Mouse (Mus musculus) intestine, embryonic 14.5 days (tissue): ENCODE results near the gene Dnajb3. TPM values are rescaled to one million over a fixed set of nuclear protein-coding genes. Genes with fewer than 3 reads are reported as not detected.
A peak's percentile ranks its signal among the peaks of the same experiment; 100 is the strongest.

ENCODE experiments used
- ATAC-seq: fragments of 200-750 bp; cut with Nextera tagmentation; replicated peaks from 2 replicates; pipeline ENCODE4 v1.8.0; 2017; ENCODE audit warnings: low read depth, moderate number of reproducible peaks, moderate TSS enrichment, moderate library complexity; ENCODE audit not compliant: low FRiP score, low TSS enrichment
- DNase-seq: peaks from one replicate; pipeline ENCODE4 v3.0.0-alpha.2; 2018; ENCODE audit warnings: low spot score
- H3K27ac ChIP-seq: fragments of 300-500 bp; sonication (generic); 2 replicates; pipeline ENCODE4 v1.5.1; 2014; ENCODE audit warnings: low read depth, mild to moderate bottlenecking, control low read depth
- H3K27me3 ChIP-seq: fragments of 300-500 bp; sonication (generic); replicated peaks from 2 replicates; pipeline ENCODE4 v1.6.1; 2014; ENCODE audit warnings: low read length, control low read depth; ENCODE audit not compliant: control insufficient read depth, insufficient read depth
- H3K36me3 ChIP-seq: fragments of 300-500 bp; sonication (generic); 2 replicates; pipeline ENCODE4 v1.6.1; 2014; ENCODE audit warnings: low read length, control low read depth; ENCODE audit not compliant: control insufficient read depth, insufficient read depth
- H3K4me1 ChIP-seq: fragments of 300-500 bp; sonication (generic); replicated peaks from 2 replicates; pipeline ENCODE4 v1.6.1; 2014; ENCODE audit warnings: low read length, control low read depth, mixed read lengths; ENCODE audit not compliant: control insufficient read depth, insufficient read depth
- H3K4me2 ChIP-seq: fragments of 300-500 bp; sonication (generic); 2 replicates; pipeline ENCODE4 v1.6.1; 2014; ENCODE audit warnings: low read length
- H3K4me3 ChIP-seq: fragments of 300-500 bp; sonication (generic); 2 replicates; pipeline ENCODE4 v1.5.1; 2014; ENCODE audit warnings: low read depth, low read length, control low read depth, mixed read lengths
- H3K9ac ChIP-seq: fragments of 300-500 bp; sonication (generic); 2 replicates; pipeline ENCODE4 v1.6.1; 2014; ENCODE audit warnings: mild to moderate bottlenecking, low read length
- H3K9me3 ChIP-seq: fragments of 300-500 bp; sonication (generic); 2 replicates; pipeline ENCODE4 v1.6.1; 2016; ENCODE audit warnings: low read length, control low read depth; ENCODE audit not compliant: control insufficient read depth
- WGBS: fragments of 180-500 bp; shearing (Covaris S2); extraction: QIAGEN DNeasy Blood & Tissue Kit; methylation state at CpG from one replicate; pipeline ENCODE4 v1.1.7; 2014; 5-methylcytosine and 5-hydroxymethylcytosine counted together
- polyA plus RNA-seq: library from polyadenylated mRNA; unstranded; fragments of >200 nt; fragmentation: Nextera tagmentation; extraction: Ambion mirVana; gene quantifications from 2 replicates; pipeline ENCODE4 v1.2.1, GENCODE M21; 2014

The Dnajb3 gene
- polyA plus RNA-seq, 1 experiment from 2014 or later = 8.0 TPM

DNA sequence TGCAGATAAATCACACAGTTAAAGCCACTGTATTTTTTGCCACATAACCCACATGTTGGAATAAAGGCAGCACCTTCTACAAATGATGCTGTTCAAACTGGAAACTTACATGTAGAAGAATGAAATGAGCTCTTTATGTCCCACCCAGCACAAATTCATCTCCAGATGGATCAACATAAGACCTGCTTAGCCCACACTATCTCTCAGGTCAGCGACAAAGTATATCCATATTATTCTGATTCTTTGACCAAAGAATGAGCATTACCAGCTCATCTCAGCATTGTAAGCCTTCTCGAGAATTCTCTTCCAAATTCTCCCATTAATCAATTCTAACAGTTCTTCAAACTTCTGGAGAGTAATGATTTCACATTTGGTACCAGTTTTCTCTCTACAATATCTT, 16.6 kb upstream of the Dnajb3 start:
- ATAC-seq (no peak), DNase-seq (no peak)
- Histone ChIP-seq H3K4me2 (no peak overlapping the region), H3K4me3 (no peak overlapping the region), H3K9me3 (peaks cover 26% of the 10 kb centered on the region), H3K36me3 (no peaks in the 10 kb centered on the region), H3K9ac (no peak overlapping the region), H3K27me3 (no peaks in the 10 kb centered on the region), H3K27ac (no peak overlapping the region), H3K4me1 (no peaks in the 10 kb centered on the region)
- WGBS = 48% methylated on average over 2 of the region's 2 CpGs

DNA sequence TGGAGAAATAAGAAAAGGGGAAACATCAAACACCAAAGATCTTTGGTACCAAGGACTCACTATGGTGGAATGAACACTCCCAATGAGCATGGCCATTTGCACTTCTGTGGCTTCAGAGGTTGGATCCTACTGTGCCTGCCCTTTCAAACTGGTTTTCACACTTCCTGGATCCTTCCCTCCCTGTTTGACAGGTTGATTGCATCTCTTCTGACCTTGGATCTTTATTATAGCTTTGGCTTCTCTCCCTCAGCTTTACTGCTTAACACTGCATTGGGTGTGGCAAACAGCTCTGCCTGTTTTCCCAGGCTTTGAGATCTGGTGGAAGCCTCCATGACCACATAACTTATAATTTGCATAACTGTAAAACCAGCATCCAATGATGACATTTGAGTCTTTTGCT, 14.8 kb upstream of the Dnajb3 start:
- no peak overlapping the region for H3K27ac ChIP-seq
- H3K9ac ChIP-seq = no peak overlapping the region
- no peaks in the 10 kb centered on the region for H3K4me1 ChIP-seq
- DNase-seq = peak; percentile 64
- no peaks in the 10 kb centered on the region for H3K36me3 ChIP-seq
- no peaks in the 10 kb centered on the region for H3K27me3 ChIP-seq
- H3K4me2 ChIP-seq = no peak overlapping the region
- peaks cover 20% of the 10 kb centered on the region for H3K9me3 ChIP-seq
- no peak for ATAC-seq
- H3K4me3 ChIP-seq = no peak overlapping the region

GRCm38 (mm10) chr1:88219054-88219453, 13.5 kb upstream of the Dnajb3 start:
- Histone ChIP-seq H3K36me3 (no peaks in the 10 kb centered on the region), H3K4me1 (no peaks in the 10 kb centered on the region), H3K9ac (no peak overlapping the region), H3K4me3 (no peak overlapping the region), H3K27ac (no peak overlapping the region), H3K9me3 (peaks cover 30% of the 10 kb centered on the region), H3K4me2 (no peak overlapping the region), H3K27me3 (no peaks in the 10 kb centered on the region)
- DNase-seq (peak; percentile 58), ATAC-seq (no peak)
- 22% methylated on average over 1 of the region's 1 CpGs for WGBS

DNA sequence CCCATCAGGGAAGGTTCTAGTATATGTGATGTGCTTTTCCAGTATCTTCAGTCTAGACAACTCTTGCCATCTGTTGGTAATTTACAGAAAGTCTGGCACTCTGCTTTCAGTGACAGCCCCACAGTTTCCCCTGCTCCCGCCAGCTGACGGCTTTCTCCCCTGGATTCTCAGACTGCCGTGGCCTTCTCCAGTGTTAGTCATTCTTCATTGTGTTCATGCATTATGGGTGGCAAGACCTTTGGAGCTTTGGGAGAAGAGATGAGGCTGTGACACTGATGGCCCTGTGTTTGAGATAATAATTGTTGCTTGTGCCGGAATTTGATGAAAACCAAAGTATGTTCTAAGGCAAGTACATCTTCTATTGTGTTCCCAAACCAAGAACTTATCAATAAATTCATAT, 13.0 kb upstream of the Dnajb3 start:
- Histone ChIP-seq H3K4me2 (no peak overlapping the region), H3K27me3 (no peaks in the 10 kb centered on the region), H3K9ac (no peak overlapping the region), H3K4me3 (no peak overlapping the region), H3K36me3 (no peaks in the 10 kb centered on the region), H3K9me3 (peaks cover 34% of the 10 kb centered on the region), H3K27ac (no peak overlapping the region), H3K4me1 (no peaks in the 10 kb centered on the region)
- peak; percentile 50 for DNase-seq
- WGBS = 50% methylated on average over 4 of the region's 4 CpGs
- ATAC-seq = no peak

- Histone ChIP-seq H3K4me1 (no peaks in the 10 kb centered on the region), H3K36me3 (no peaks in the 10 kb centered on the region), H3K9ac (no peak overlapping the region), H3K9me3 (peaks cover 39% of the 10 kb centered on the region), H3K4me3 (no peak overlapping the region), H3K4me2 (no peak overlapping the region), H3K27me3 (no peaks in the 10 kb centered on the region), H3K27ac (no peak overlapping the region)
- WGBS = 71% methylated on average over 9 of the region's 9 CpGs
- DNase-seq = peak; percentile 57
- ATAC-seq = no peak
Measured at GRCm38 (mm10) chr1:88218051-88218450, 12.5 kb upstream of the Dnajb3 start.

DNA sequence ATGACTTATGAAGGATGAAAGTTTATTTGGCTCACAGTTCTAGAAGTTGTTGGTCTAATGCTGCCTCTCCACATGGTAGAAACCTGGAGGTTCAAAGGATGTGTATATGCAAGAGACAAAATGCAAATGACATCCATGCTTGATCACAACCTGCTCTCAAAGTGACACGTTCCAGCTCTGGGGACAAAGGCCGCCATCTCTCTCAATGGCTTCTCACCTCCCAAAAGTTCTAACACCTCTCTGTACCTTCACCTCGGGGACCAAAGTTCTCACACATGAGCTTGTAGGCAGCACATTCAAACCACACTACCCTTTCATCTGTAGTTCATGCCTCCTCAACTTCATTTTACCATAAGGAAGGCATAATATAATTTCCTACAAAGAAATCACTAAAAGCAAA, 12.0 kb upstream of the Dnajb3 start:
- H3K27me3 ChIP-seq = no peaks in the 10 kb centered on the region
- DNase-seq (peak; percentile 52), ATAC-seq (no peak)
- no peaks in the 10 kb centered on the region for H3K36me3 ChIP-seq
- no peak overlapping the region for H3K4me2 ChIP-seq
- no peak overlapping the region for H3K27ac ChIP-seq
- H3K9ac ChIP-seq = no peak overlapping the region
- H3K9me3 ChIP-seq = peaks cover 44% of the 10 kb centered on the region
- H3K4me1 ChIP-seq = no peaks in the 10 kb centered on the region
- WGBS = 40% methylated on average over 3 of the region's 3 CpGs
- H3K4me3 ChIP-seq = no peak overlapping the region

- H3K4me2 ChIP-seq = no peak overlapping the region
- peaks cover 47% of the 10 kb centered on the region for H3K9me3 ChIP-seq
- H3K27me3 ChIP-seq = no peaks in the 10 kb centered on the region
- H3K27ac ChIP-seq = no peak overlapping the region
- DNase-seq = no peak
- no peak overlapping the region for H3K4me3 ChIP-seq
- no peaks in the 10 kb centered on the region for H3K36me3 ChIP-seq
- H3K9ac ChIP-seq = no peak overlapping the region
- no peak for ATAC-seq
- no peaks in the 10 kb centered on the region for H3K4me1 ChIP-seq
- 62% methylated on average over 2 of the region's 2 CpGs for WGBS
Measured at GRCm38 (mm10) chr1:88217144-88217543, 11.6 kb upstream of the Dnajb3 start.

DNA sequence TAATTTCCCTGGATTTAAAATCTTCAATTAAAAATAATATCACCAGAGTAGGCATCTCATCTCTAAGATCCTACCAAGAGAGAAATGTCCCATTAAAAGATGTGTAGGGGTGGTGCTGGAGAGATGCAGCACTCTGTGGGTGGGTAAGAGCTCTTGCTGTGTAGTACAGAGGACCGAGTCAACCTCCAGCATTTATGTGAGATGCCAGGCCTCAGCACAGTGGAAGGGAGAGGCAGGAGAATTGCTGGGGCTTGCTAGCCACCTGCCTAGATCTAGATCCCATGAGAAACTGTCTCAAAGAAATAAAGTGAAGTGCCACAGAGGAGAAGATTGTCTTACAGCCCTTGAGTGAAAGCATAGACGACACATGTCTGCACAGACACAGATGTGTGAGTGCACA, 11.0 kb upstream of the Dnajb3 start:
- no peak overlapping the region for H3K4me3 ChIP-seq
- no peak overlapping the region for H3K27ac ChIP-seq
- H3K9me3 ChIP-seq = peaks cover 50% of the 10 kb centered on the region
- no peaks in the 10 kb centered on the region for H3K36me3 ChIP-seq
- DNase-seq (no peak), ATAC-seq (no peak)
- H3K4me1 ChIP-seq = no peaks in the 10 kb centered on the region
- no peak overlapping the region for H3K9ac ChIP-seq
- H3K4me2 ChIP-seq = no peak overlapping the region
- WGBS = 61% methylated on average over 2 of the region's 2 CpGs
- H3K27me3 ChIP-seq = no peaks in the 10 kb centered on the region

DNA sequence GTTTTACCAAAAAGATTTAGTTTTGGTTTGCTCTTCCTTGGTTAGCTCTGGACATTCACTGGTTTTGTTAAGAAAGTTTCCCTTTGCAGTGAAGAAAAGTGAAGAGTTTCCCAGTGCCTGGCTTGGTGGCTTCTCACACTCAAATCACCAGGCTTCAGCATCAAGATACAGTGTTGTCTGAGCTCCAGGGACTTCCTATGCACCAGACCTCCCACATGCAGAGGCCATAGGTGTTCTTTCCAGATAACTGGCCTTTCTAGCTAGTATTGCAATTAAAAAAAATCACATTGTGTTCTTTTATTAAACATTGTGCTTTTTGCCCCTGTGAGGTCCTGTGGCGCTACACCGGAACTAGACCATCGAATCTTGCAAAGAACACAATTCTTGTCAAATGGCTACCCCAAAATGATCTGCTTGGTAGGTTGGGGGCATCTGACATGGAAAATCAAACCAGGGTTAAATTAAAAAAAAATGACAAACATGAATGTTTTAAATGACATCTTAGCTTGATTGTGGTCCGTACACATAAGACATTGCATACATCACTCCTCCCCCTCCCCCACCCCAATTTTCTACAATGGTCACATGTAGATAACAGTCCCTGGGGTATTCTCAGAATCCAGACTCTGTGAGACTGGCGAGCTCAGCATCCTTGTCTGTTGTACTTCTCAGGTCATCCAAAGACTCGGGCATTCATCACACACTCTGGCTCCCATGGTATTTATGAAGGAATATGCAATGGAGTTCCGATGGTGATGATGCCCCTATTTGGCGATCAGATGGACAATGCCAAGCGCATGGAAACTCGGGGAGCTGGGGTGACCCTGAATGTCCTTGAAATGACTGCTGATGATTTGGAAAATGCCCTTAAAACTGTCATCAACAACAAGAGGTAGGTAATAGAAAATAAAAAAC, 10.1 kb upstream of the Dnajb3 start:
- no peak for DNase-seq
- H3K4me3 ChIP-seq = no peak overlapping the region
- no peaks in the 10 kb centered on the region for H3K4me1 ChIP-seq
- ATAC-seq = no peak
- no peak overlapping the region for H3K4me2 ChIP-seq
- peaks cover 53% of the 10 kb centered on the region for H3K9me3 ChIP-seq
- H3K27me3 ChIP-seq = no peaks in the 10 kb centered on the region
- H3K9ac ChIP-seq = no peak overlapping the region
- no peak overlapping the region for H3K27ac ChIP-seq
- H3K36me3 ChIP-seq = no peaks in the 10 kb centered on the region
- WGBS = 72% methylated on average over 10 of the region's 10 CpGs
